ENCODE assay signal across 8 mouse cellular contexts in genomic region chrX:134648031-134648692, GRCm38 (mm10). TPM values are rescaled to one million over a fixed set of nuclear protein-coding genes. Genes with fewer than 3 reads are reported as not detected.
DNase-seq lines count a peak whose midpoint lies in the region; ATAC-seq lines count a peak whose summit lies in the region.

No protein-coding gene starts in this region.

- peak; percentile 71 for DNase-seq in T-cell, adult 2 months (ENCODE audit: low spot score)
- DNase-seq in cerebellum, postnatal 14 days: peak; percentile 87 to 91
- DNase-seq in gastrocnemius, adult 18-20 months (ENCODE audit: low spot score): peak; percentile 54
- peak; percentile 87 for DNase-seq in induced T-regulatory cell, adult 2 months (ENCODE audit: low read depth)
- DNase-seq in left cerebral cortex, adult 18-20 months (ENCODE audit: low spot score in 2 of 2): peak; percentile 60 to 78
- DNase-seq in right cerebral cortex, postnatal 10 days (ENCODE audit: low spot score in 2 of 2): peak; percentile 83 to 87
- DNase-seq in urinary bladder, postnatal 36 days (ENCODE audit: low spot score in 2 of 2): peak; percentile 32 to 56

- peak; percentile 89 for ATAC-seq in megakaryocyte progenitor cell, adult 5-6 weeks (replicated peaks; ENCODE audit: poor library complexity)

RNA-seq across cellular contexts. Expression of gene Armcx4, which starts 38.2 kb away (rescaled TPM):
- total RNA-seq in gastrocnemius, adult 18-20 months (2021): 1 to 10 TPM; 4.6 to 5.9 TPM
- 10 to 100 TPM; 36.1 to 38.8 TPM for total RNA-seq in left cerebral cortex, adult 18-20 months (2021)
- total RNA-seq in megakaryocyte progenitor cell, adult 5-6 weeks (2015): 2.2 and 2.5 TPM in 2 replicates
- 3.2 and 4.4 TPM in 2 replicates for total RNA-seq in megakaryocyte progenitor cell, adult 5-6 weeks (2017)

RNA-seq across cellular contexts. Expression of gene Hnrnph2, which starts 47.2 kb away (rescaled TPM):
- 10 to 100 TPM; 45.6 to 53.7 TPM for total RNA-seq in gastrocnemius, adult 18-20 months (2021)
- 100 to 1,000 TPM; 161 to 167 TPM for total RNA-seq in left cerebral cortex, adult 18-20 months (2021)
- total RNA-seq in megakaryocyte progenitor cell, adult 5-6 weeks (2015): 79.0 and 80.6 TPM in 2 replicates
- total RNA-seq in megakaryocyte progenitor cell, adult 5-6 weeks (2017): 141 and 154 TPM in 2 replicates

RNA-seq across cellular contexts. Expression of gene Gla, which starts 47.2 kb away (rescaled TPM):
- total RNA-seq in gastrocnemius, adult 18-20 months (2021): 1 to 10 TPM; 2.0 to 2.2 TPM
- 10 to 100 TPM; 11.4 to 12.1 TPM for total RNA-seq in left cerebral cortex, adult 18-20 months (2021)
- total RNA-seq in megakaryocyte progenitor cell, adult 5-6 weeks (2015): 16.3 and 21.0 TPM in 2 replicates
- 19.6 and 23.2 TPM in 2 replicates for total RNA-seq in megakaryocyte progenitor cell, adult 5-6 weeks (2017)

Comparison
In these comparisons a context has a peak if more than half of its experiments do, and no peak if none do; other contexts are left out.
1. Peak in every context shown above with its lines: DNase-seq and ATAC-seq.
2. RNA of gene Armcx4, which starts 38.2 kb away (total RNA-seq): 36.1 to 38.8 TPM in left cerebral cortex, adult 18-20 months; 4.6 to 5.9 TPM in gastrocnemius, adult 18-20 months and 2.2 to 4.4 TPM in megakaryocyte progenitor cell, adult 5-6 weeks; every median in the first group is over 4 times any median in the second.